Mouse (Mus musculus): ENCODE data around the gene Srd5a3.

- TF ChIP-seq CTCF (conservative IDR thresholded peaks at IDR 0.05; ENCODE audit: insufficient read depth, insufficient read length, low read depth, low read length) (peak; percentile 64), POLR2A (IDR thresholded peaks at IDR 0.05; ENCODE audit: low read depth, low read length) (no peak)
Measured at GRCm38 (mm10) chr5:76139808-76140729, at the start of gene Srd5a3.

Measured in kidney, adult 2 months (tissue).